Mouse (Mus musculus) gastrocnemius, postnatal 14 days (tissue): ENCODE data around the gene Wdr59. TPM values are rescaled to one million over a fixed set of nuclear protein-coding genes. Genes with fewer than 3 reads are reported as not detected.

Experiments
- DNase-seq: peaks from one replicate; pipeline ENCODE4 v3.0.0; 2021; ENCODE audit warnings: mixed read lengths
- intact Hi-C: fragments of 180-260 bp; cut with DNase I; formaldehyde crosslinking; loops from one replicate; pipeline ENCODE4 v1.15.1; 2025; ENCODE audit warnings: low total_unique reads
- microRNA-seq, 2 experiments: library from miRNA; unstranded; fragments of <30 nt; microRNA quantifications; one replicate each; pipeline ENCODE4 v1.2.0; 2021
- total RNA-seq, 2 experiments: library from RNA; stranded (reverse); gene quantifications; 2 replicates each; pipeline ENCODE4 v1.2.3; 2021

Gene Wdr59
- total RNA-seq, 2 experiments from 2014 or later = 8.2 to 9.9 TPM

- no peak for DNase-seq
- intact Hi-C loops = no loop called here
Measured at GRCm38 (mm10) chr8:111424646-111425045, 97.2 kb downstream of the Wdr59 start.

DNA sequence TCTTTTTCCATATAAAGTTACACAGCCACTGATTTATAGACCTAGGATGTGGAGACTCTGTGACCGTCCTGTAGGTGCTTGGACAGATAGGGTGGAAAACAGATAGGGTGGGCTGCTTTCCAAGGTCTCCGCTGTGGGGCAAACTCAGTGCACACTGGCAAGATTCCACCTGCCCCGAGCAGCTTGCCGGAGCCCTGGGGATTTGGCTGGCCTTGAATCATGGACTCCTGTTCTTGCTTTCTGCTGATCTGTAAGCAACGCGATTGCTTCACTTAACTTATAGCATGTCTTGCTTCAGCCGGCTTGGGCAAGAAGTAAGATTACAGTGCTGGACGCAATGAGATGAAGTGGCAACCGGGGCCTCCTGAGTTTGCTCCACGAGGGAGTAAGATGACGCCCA lies 97.7 kb downstream of the Wdr59 start:
- intact Hi-C loops = no loop called here
- DNase-seq = no peak

- DNase-seq = no peak
- intact Hi-C loops = no loop called here
Measured at GRCm38 (mm10) chr8:111422614-111423013, 99.3 kb downstream of the Wdr59 start.

DNA sequence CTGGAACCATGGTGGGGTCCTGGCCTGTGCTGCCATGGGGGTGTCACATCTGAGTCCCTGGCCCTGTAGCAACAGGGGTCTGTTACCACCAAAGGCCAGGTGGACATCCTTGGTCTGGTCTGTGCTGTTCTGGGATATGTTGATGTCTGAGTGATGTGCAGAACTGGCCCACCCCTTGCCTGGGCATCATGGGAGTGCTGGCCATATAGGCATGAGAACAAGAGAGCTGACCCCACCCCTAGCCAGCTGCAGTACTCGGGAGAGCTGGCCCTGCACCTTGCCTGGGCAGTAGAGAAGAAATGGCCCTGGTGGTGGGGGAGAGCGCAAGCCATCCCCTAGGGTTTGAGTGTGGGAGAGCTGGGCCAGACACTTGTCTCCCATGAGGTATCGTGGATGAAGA lies 102.7 kb downstream of the Wdr59 start:
- intact Hi-C loops = no loop called here
- DNase-seq = no peak

GRCm38 (mm10) chr8:111418601-111419000 lies 103.3 kb downstream of the Wdr59 start:
- peak; percentile 15 for DNase-seq
- intact Hi-C loops = no loop called here

DNA sequence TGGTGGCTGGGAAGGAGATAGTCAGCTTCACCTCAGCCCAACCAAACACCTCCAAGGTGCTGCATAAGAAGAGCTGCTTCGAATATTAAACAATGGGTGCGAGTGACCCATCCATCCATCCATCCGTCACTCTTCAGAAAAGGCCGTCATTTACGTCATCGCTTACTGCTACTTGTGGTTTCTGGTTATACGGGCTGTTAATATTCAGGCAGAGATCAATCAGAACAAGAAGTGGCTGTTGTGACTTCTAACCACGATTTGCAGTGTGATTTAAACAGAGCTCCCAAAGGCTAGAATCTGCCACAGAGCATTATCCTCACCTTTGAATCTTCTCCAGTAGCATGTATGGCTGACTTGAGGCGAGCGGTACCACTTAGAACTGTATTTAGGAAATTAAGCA lies 104.7 kb downstream of the Wdr59 start:
- intact Hi-C loops = no loop called here
- DNase-seq = no peak

DNA sequence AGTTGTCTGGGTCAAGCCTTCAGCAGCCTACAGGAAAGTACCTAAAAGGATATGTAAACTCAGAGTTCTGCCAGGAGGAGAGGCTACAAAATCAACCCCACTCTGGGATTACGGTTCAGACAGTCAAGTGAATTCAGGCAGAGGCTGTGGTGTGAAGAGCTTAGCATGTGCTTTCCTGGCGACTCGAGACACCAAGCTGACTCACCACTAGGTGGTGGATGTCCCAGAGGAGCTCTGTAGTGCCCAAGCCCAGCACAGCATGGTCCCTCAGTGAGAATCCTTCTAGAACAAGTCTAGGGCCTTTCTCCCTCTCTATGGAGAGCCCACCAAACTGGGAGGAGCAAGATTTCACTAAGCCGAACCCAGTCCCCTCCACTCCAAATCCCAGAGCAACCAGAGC lies 118.5 kb downstream of the Wdr59 start:
- intact Hi-C loops = no loop called here
- DNase-seq = no peak

Small RNA genes lying within 50 kb of the gene (microRNA-seq; reads per million reads assigned to microRNA genes)
- gene Mir1957b = 0 reads per million in 2 experiments

Other genes with a start within 250 kb of the Wdr59 start
- gene Rfwd3, start 221.9 kb downstream of the Wdr59 start, total RNA-seq = 1 to 10 TPM; 6.1 to 6.9 TPM
- 1 to 10 TPM; 1.1 to 1.5 TPM for gene Mlkl, start 183.9 kb downstream of the Wdr59 start, total RNA-seq
- 1 to 10 TPM; 1.5 to 7.6 TPM for gene Fa2h, start 128.3 kb downstream of the Wdr59 start, total RNA-seq
- 10 to 100 TPM; 46.3 to 47.2 TPM for gene Znrf1, start 14.0 kb upstream of the Wdr59 start, total RNA-seq
- 10 to 100 TPM; 14.1 to 16.0 TPM for gene Ldhd, start 108.3 kb upstream of the Wdr59 start, total RNA-seq
- 1 to 10 TPM; 7.4 to 8.4 TPM for gene Zfp1, start 121.3 kb upstream of the Wdr59 start, total RNA-seq
- under 1 TPM in 1 of 2 experiments, not detected in 1; 0.44 TPM for gene Ctrb1, start 168.9 kb upstream of the Wdr59 start, total RNA-seq
- gene Bcar1, start 221.7 kb upstream of the Wdr59 start, total RNA-seq = 10 to 100 TPM; 15.5 to 17.4 TPM